Mouse (Mus musculus): ENCODE measurements at regions not wholly inside any gene's neighbourhood (a gene's known extent, or its start where the extent isn't known, plus 50 kb on each side); places are given as distances from the start of the nearest gene placed in this dataset.

- Histone ChIP-seq H3K4me3 (ENCODE audit: insufficient read depth, low read depth, low read length) (no peak overlapping the region), H3K36me3 (ENCODE audit: control insufficient read depth, insufficient read depth, low read length) (no peaks in the 10 kb centered on the region), H3K4me1 (ENCODE audit: control insufficient read depth, insufficient read depth, low read length) (no peaks in the 10 kb centered on the region), H3K27me3 (replicated peaks; ENCODE audit: control insufficient read depth, insufficient read depth, low read length) (no peaks in the 10 kb centered on the region; the same call in 1 of the 2 replicates), H3K27ac (ENCODE audit: insufficient read depth, low read depth, low read length) (no peak overlapping the region)
- DNase-seq = no peak
- WGBS = 46% methylated on average over 5 of the region's 5 CpGs
- TF ChIP-seq CTCF (conservative IDR thresholded peaks at IDR 0.05; ENCODE audit: insufficient read depth, insufficient read length, low read depth, low read length) (no peak), POLR2A (IDR thresholded peaks at IDR 0.05; ENCODE audit: low read depth, low read length) (no peak)
These were observed 622.7 kb downstream of the Pdcd6ip start for GRCm38 (mm10) chr9:113085281-113085810.

- Histone ChIP-seq H3K27ac (ENCODE audit: insufficient read depth, low read depth, low read length) (no peak overlapping the region), H3K4me1 (ENCODE audit: control insufficient read depth, insufficient read depth, low read length) (no peaks in the 10 kb centered on the region), H3K4me3 (ENCODE audit: insufficient read depth, low read depth, low read length) (no peak overlapping the region), H3K36me3 (ENCODE audit: control insufficient read depth, insufficient read depth, low read length) (no peaks in the 10 kb centered on the region), H3K27me3 (replicated peaks; ENCODE audit: control insufficient read depth, insufficient read depth, low read length) (no peaks in the 10 kb centered on the region)
- TF ChIP-seq CTCF (conservative IDR thresholded peaks at IDR 0.05; ENCODE audit: insufficient read depth, insufficient read length, low read depth, low read length) = no peak
- TF ChIP-seq POLR2A (IDR thresholded peaks at IDR 0.05; ENCODE audit: low read depth, low read length) = no peak
- no peak for DNase-seq
- WGBS = 78% methylated on average over 3 of the region's 3 CpGs
These were observed 633.2 kb downstream of the Pdcd6ip start for GRCm38 (mm10) chr9:113074866-113075265.

DNA sequence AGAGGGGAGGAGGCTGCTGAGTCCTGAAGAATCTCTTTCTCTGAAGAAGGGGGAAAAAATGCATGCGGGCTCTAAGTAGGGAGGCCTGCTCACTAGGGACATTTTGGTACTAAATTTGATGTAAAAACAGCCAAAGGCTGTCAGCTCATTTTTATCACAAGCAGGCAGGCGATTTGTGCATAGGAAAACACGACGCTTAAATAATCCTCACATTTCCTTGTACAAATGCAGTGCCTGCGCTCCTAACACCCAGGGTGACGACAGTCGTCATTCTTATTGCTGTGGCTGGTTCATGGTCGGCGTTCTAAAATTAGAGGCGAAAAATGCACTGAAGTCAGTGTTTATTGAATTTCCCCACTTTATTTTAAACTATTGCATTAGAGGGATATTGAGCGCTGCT, 650.6 kb downstream of the Pdcd6ip start:
- Histone ChIP-seq H3K27me3 (replicated peaks; ENCODE audit: control insufficient read depth, insufficient read depth, low read length) (no peaks in the 10 kb centered on the region), H3K36me3 (ENCODE audit: control insufficient read depth, insufficient read depth, low read length) (no peaks in the 10 kb centered on the region), H3K27ac (ENCODE audit: insufficient read depth, low read depth, low read length) (no peak overlapping the region), H3K4me1 (ENCODE audit: control insufficient read depth, insufficient read depth, low read length) (no peaks in the 10 kb centered on the region), H3K4me3 (ENCODE audit: insufficient read depth, low read depth, low read length) (no peak overlapping the region)
- no peak for DNase-seq
- no peak for TF ChIP-seq CTCF (conservative IDR thresholded peaks at IDR 0.05; ENCODE audit: insufficient read depth, insufficient read length, low read depth, low read length)
- no peak for TF ChIP-seq POLR2A (IDR thresholded peaks at IDR 0.05; ENCODE audit: low read depth, low read length)
- WGBS = 64% methylated on average over 11 of the region's 11 CpGs

DNA sequence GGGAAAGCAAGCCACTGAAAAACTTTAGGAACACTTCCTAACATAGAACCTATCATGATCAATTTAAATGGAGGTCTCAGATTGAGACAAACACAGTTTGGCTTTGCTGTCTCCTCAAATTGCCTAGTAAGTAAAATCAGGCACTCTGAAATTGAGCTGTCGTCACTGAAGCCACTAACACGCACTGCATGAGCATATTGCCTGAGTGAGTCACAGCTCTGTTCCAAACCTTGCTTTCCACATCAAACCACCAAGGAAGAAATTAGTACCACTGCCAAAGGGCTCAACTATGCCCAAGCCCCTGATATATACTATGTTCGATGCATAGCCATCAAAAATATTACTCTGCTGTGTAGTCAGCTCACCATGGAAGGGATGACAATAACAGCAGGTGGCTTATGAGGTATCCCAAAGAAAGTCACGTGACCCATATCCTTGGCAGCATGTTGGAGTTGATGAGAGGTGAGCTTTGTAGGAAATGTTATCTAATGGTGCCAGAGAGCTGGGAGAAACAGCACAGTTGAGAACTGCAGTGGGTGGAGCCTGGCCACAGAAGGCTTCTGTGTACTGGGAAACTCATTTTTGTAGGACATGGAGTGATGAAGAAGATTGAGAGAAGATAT, 663.4 kb downstream of the Pdcd6ip start:
- no peak for DNase-seq
- Histone ChIP-seq H3K36me3 (ENCODE audit: control insufficient read depth, insufficient read depth, low read length) (no peaks in the 10 kb centered on the region), H3K4me3 (ENCODE audit: insufficient read depth, low read depth, low read length) (no peak overlapping the region), H3K27me3 (replicated peaks; ENCODE audit: control insufficient read depth, insufficient read depth, low read length) (no peaks in the 10 kb centered on the region), H3K4me1 (ENCODE audit: control insufficient read depth, insufficient read depth, low read length) (no peaks in the 10 kb centered on the region), H3K27ac (ENCODE audit: insufficient read depth, low read depth, low read length) (no peak overlapping the region)
- TF ChIP-seq POLR2A (IDR thresholded peaks at IDR 0.05; ENCODE audit: low read depth, low read length) = no peak
- no peak for TF ChIP-seq CTCF (conservative IDR thresholded peaks at IDR 0.05; ENCODE audit: insufficient read depth, insufficient read length, low read depth, low read length)
- 75% methylated on average over 4 of the region's 4 CpGs for WGBS

- WGBS = 89% methylated on average over 6 of the region's 6 CpGs
- H3K36me3 ChIP-seq (ENCODE audit: control insufficient read depth, insufficient read depth, low read length) = no peaks in the 10 kb centered on the region
These were observed 667.2 kb downstream of the Pdcd6ip start for GRCm38 (mm10) chr9:113040885-113041284.

GRCm38 (mm10) chr9:113033996-113034395, 674.1 kb downstream of the Pdcd6ip start:
- Histone ChIP-seq H3K36me3 (ENCODE audit: control insufficient read depth, insufficient read depth, low read length) (no peaks in the 10 kb centered on the region), H3K4me1 (ENCODE audit: control insufficient read depth, insufficient read depth, low read length) (no peaks in the 10 kb centered on the region), H3K4me3 (ENCODE audit: insufficient read depth, low read depth, low read length) (no peak overlapping the region), H3K27me3 (replicated peaks; ENCODE audit: control insufficient read depth, insufficient read depth, low read length) (no peaks in the 10 kb centered on the region), H3K27ac (ENCODE audit: insufficient read depth, low read depth, low read length) (no peak overlapping the region)
- WGBS = 88% methylated on average over 5 of the region's 5 CpGs
- TF ChIP-seq CTCF (conservative IDR thresholded peaks at IDR 0.05; ENCODE audit: insufficient read depth, insufficient read length, low read depth, low read length) (no peak), POLR2A (IDR thresholded peaks at IDR 0.05; ENCODE audit: low read depth, low read length) (no peak)
- DNase-seq = no peak

More at GRCm38 (mm10) chr9:113040885-113041284, 667.2 kb downstream of the Pdcd6ip start:
- H3K4me3 ChIP-seq (ENCODE audit: insufficient read depth, low read depth, low read length) = no peak overlapping the region
- H3K27me3 ChIP-seq (replicated peaks; ENCODE audit: control insufficient read depth, insufficient read depth, low read length) = no peaks in the 10 kb centered on the region
- no peak for TF ChIP-seq CTCF (conservative IDR thresholded peaks at IDR 0.05; ENCODE audit: insufficient read depth, insufficient read length, low read depth, low read length)
- TF ChIP-seq POLR2A (IDR thresholded peaks at IDR 0.05; ENCODE audit: low read depth, low read length) = no peak
- H3K27ac ChIP-seq (ENCODE audit: insufficient read depth, low read depth, low read length) = no peak overlapping the region
- H3K4me1 ChIP-seq (ENCODE audit: control insufficient read depth, insufficient read depth, low read length) = no peaks in the 10 kb centered on the region
- DNase-seq = no peak

- no peak for DNase-seq
- no peak overlapping the region for H3K27ac ChIP-seq (ENCODE audit: insufficient read depth, low read depth, low read length)
- H3K27me3 ChIP-seq (replicated peaks; ENCODE audit: control insufficient read depth, insufficient read depth, low read length) = no peaks in the 10 kb centered on the region
- H3K36me3 ChIP-seq (ENCODE audit: control insufficient read depth, insufficient read depth, low read length) = no peaks in the 10 kb centered on the region
- no peak for TF ChIP-seq POLR2A (IDR thresholded peaks at IDR 0.05; ENCODE audit: low read depth, low read length)
- H3K4me3 ChIP-seq (ENCODE audit: insufficient read depth, low read depth, low read length) = no peak overlapping the region
- WGBS = 48% methylated on average over 4 of the region's 4 CpGs
- H3K4me1 ChIP-seq (ENCODE audit: control insufficient read depth, insufficient read depth, low read length) = no peaks in the 10 kb centered on the region
These were observed 679.0 kb downstream of the Pdcd6ip start for GRCm38 (mm10) chr9:113029091-113029490.
